Mouse (Mus musculus) cerebellum, postnatal 14 days (tissue): ENCODE results near the gene Rrp7a.
"Not testable (repeated sequence)": the region's sequence is repeated elsewhere in the genome, so short reads cannot be mapped to it uniquely, and the experiment has no call there.

ENCODE experiments used
- DNase-seq, 2 experiments: peaks; one replicate each; pipeline ENCODE4 v3.0.0; 2021; ENCODE audit warnings: mixed read lengths in 2 of 2

The Rrp7a gene

GRCm38 (mm10) chr15:83156929-83157666, 34.5 kb upstream of the Rrp7a start:
- DNase-seq: peak in 1 of 2 experiments; percentile 67

GRCm38 (mm10) chr15:83155672-83156419, 33.2 kb upstream of the Rrp7a start:
- no peak for DNase-seq

GRCm38 (mm10) chr15:83154309-83154708, 31.7 kb upstream of the Rrp7a start:
- peak in 1 of 2 experiments; percentile 47 for DNase-seq

GRCm38 (mm10) chr15:83150694-83151093, 28.1 kb upstream of the Rrp7a start:
- no peak for DNase-seq

- no peak for DNase-seq
Measured at GRCm38 (mm10) chr15:83150073-83150442, 27.5 kb upstream of the Rrp7a start.

- peak; percentile 99 for DNase-seq
Measured at GRCm38 (mm10) chr15:83149196-83150072, 26.8 kb upstream of the Rrp7a start, which contains the start of gene Poldip3. Poldip3 (minus strand) TSS chr15:83149384.

GRCm38 (mm10) chr15:83148801-83149195, 26.2 kb upstream of the Rrp7a start:
- DNase-seq: no peak

- DNase-seq: peak in 1 of 2 experiments; percentile 53
Measured at GRCm38 (mm10) chr15:83148395-83148794, 25.8 kb upstream of the Rrp7a start.

- no peak for DNase-seq
Measured at GRCm38 (mm10) chr15:83145541-83145940, 22.9 kb upstream of the Rrp7a start.

GRCm38 (mm10) chr15:83142861-83143260, 20.3 kb upstream of the Rrp7a start:
- no peak for DNase-seq

- no peak for DNase-seq
Measured at GRCm38 (mm10) chr15:83135654-83136053, 13.1 kb upstream of the Rrp7a start.

GRCm38 (mm10) chr15:83134671-83135070, 12.1 kb upstream of the Rrp7a start:
- DNase-seq: no peak

- DNase-seq: no peak
Measured at GRCm38 (mm10) chr15:83129530-83130231, 7.1 kb upstream of the Rrp7a start.

- DNase-seq: not testable (repeated sequence)
Measured at GRCm38 (mm10) chr15:83127037-83127436, 4.4 kb upstream of the Rrp7a start.

- DNase-seq: no peak
Measured at GRCm38 (mm10) chr15:83126582-83126981, 4.0 kb upstream of the Rrp7a start.

GRCm38 (mm10) chr15:83124625-83125024, 2.0 kb upstream of the Rrp7a start:
- DNase-seq: no peak

- peak; percentile 56 to 66 for DNase-seq
Measured at GRCm38 (mm10) chr15:83121709-83122565, 664 bp downstream of the Rrp7a start.

- DNase-seq: peak; percentile 80 to 83
Measured at GRCm38 (mm10) chr15:83118360-83118759, 4.2 kb downstream of the Rrp7a start.

- no peak for DNase-seq
Measured at GRCm38 (mm10) chr15:83115071-83115470, 7.5 kb downstream of the Rrp7a start.

GRCm38 (mm10) chr15:83114106-83114505, 8.5 kb downstream of the Rrp7a start:
- no peak for DNase-seq

GRCm38 (mm10) chr15:83112898-83113297, 9.7 kb downstream of the Rrp7a start:
- peak; percentile 73 to 87 for DNase-seq
